Mouse (Mus musculus) forebrain, embryonic 16.5 days (tissue): Measurements from ENCODE around the gene Traf5. TPM values are rescaled to one million over a fixed set of nuclear protein-coding genes. Genes with fewer than 3 reads are reported as not detected.

ENCODE experiments used
- ATAC-seq: fragments of 200-750 bp; cut with Nextera tagmentation; 2 replicates; pipeline ENCODE4 v1.8.0; 2017; ENCODE audit warnings: mild to moderate bottlenecking, moderate library complexity
- H3K27ac ChIP-seq: fragments of 300-500 bp; sonication (generic); 2 replicates; pipeline ENCODE4 v1.5.1; 2014; ENCODE audit warnings: low read length, control low read depth
- H3K27me3 ChIP-seq: fragments of 300-500 bp; sonication (generic); replicated peaks from 2 replicates; pipeline ENCODE4 v1.6.1; 2014; ENCODE audit warnings: low read length; ENCODE audit not compliant: control insufficient read depth, insufficient read depth
- H3K36me3 ChIP-seq: fragments of 300-500 bp; sonication (generic); 2 replicates; pipeline ENCODE4 v1.6.1; 2014; ENCODE audit not compliant: control insufficient read depth, insufficient read depth
- H3K4me1 ChIP-seq: fragments of 300-500 bp; sonication (generic); replicated peaks from 2 replicates; pipeline ENCODE4 v1.6.1; 2014; ENCODE audit warnings: low read length; ENCODE audit not compliant: control insufficient read depth, insufficient read depth
- H3K4me2 ChIP-seq: fragments of 300-500 bp; sonication (generic); 2 replicates; pipeline ENCODE4 v1.6.1; 2014; ENCODE audit warnings: mild to moderate bottlenecking, low read length, control low read depth
- H3K4me3 ChIP-seq: fragments of 300-500 bp; sonication (generic); replicated peaks from 2 replicates; pipeline ENCODE4 v1.5.1; 2014; ENCODE audit warnings: mild to moderate bottlenecking, low read length, control low read depth
- H3K9ac ChIP-seq: fragments of 300-500 bp; sonication (generic); replicated peaks from 2 replicates; pipeline ENCODE4 v1.6.1; 2014; ENCODE audit warnings: low read depth, low read length, control low read depth
- H3K9me3 ChIP-seq: fragments of 300-500 bp; sonication (generic); 2 replicates; pipeline ENCODE4 v1.6.1; 2016; ENCODE audit warnings: low read length; ENCODE audit not compliant: control insufficient read depth
- WGBS: fragments of 180-500 bp; shearing (Covaris S2); extraction: QIAGEN DNeasy Blood & Tissue Kit; methylation state at CpG from one replicate; pipeline ENCODE4 v1.1.7; 2014; 5-methylcytosine and 5-hydroxymethylcytosine counted together
- microRNA-seq: library from miRNA; unstranded; fragments of <30 nt; microRNA quantifications from one replicate; pipeline ENCODE4, GENCODE M21; 2017
- polyA plus RNA-seq: library from polyadenylated mRNA; unstranded; fragments of >200 nt; fragmentation: Nextera tagmentation; extraction: Ambion mirVana; gene quantifications from 2 replicates; pipeline ENCODE4 v1.2.1, GENCODE M21; 2015

The Traf5 gene
- polyA plus RNA-seq, 1 experiment from 2014 or later, result 3.1 TPM

- Histone ChIP-seq H3K4me1 (no peaks in the 10 kb centered on the region), H3K9me3 (no peaks in the 10 kb centered on the region), H3K36me3 (no peaks in the 10 kb centered on the region), H3K27ac (no peak overlapping the region), H3K9ac (no peak overlapping the region), H3K27me3 (no peaks in the 10 kb centered on the region), H3K4me3 (no peak overlapping the region), H3K4me2 (no peak overlapping the region)
- ATAC-seq, result no peak
- WGBS, result 73% methylated on average over 2 of the region's 2 CpGs
Measured at GRCm38 (mm10) chr1:191950611-191951010, 141.7 kb downstream of the Traf5 start.

GRCm38 (mm10) chr1:191948600-191948999 lies 143.8 kb downstream of the Traf5 start:
- 73% methylated on average over 8 of the region's 8 CpGs for WGBS

GRCm38 (mm10) chr1:191947796-191948195 lies 144.6 kb downstream of the Traf5 start:
- Histone ChIP-seq H3K4me1 (no peaks in the 10 kb centered on the region), H3K36me3 (no peaks in the 10 kb centered on the region), H3K9ac (no peak overlapping the region), H3K4me3 (no peak overlapping the region), H3K27me3 (no peaks in the 10 kb centered on the region), H3K4me2 (no peak overlapping the region), H3K9me3 (no peaks in the 10 kb centered on the region), H3K27ac (no peak overlapping the region)
- WGBS, result 66% methylated on average over 8 of the region's 8 CpGs
- no peak for ATAC-seq

More at GRCm38 (mm10) chr1:191948600-191948999, 143.8 kb downstream of the Traf5 start:
- H3K27me3 ChIP-seq, result no peaks in the 10 kb centered on the region
- no peak overlapping the region for H3K4me3 ChIP-seq
- H3K36me3 ChIP-seq, result no peaks in the 10 kb centered on the region
- H3K27ac ChIP-seq, result no peak overlapping the region
- no peak for ATAC-seq
- H3K4me2 ChIP-seq, result no peak overlapping the region
- no peaks in the 10 kb centered on the region for H3K4me1 ChIP-seq
- H3K9me3 ChIP-seq, result no peaks in the 10 kb centered on the region
- H3K9ac ChIP-seq, result no peak overlapping the region

Small RNA genes within 50 kb of the gene (microRNA-seq; reads per million reads assigned to microRNA genes)
- gene Mir3473c, result not detected

Other genes with a start within 250 kb of the Traf5 start
- gene Slc30a1, start 185.8 kb downstream of the Traf5 start, polyA plus RNA-seq, result 2.4 and 2.7 TPM in 2 replicates
- 2.1 and 2.5 TPM in 2 replicates for gene Rd3, start 115.2 kb downstream of the Traf5 start, polyA plus RNA-seq
- 25.5 and 27.3 TPM in 2 replicates for gene Rcor3, start 45.5 kb upstream of the Traf5 start, polyA plus RNA-seq
- 2.1 and 3.0 TPM in 2 replicates for gene Kcnh1, start 98.2 kb upstream of the Traf5 start, polyA plus RNA-seq